Mouse (Mus musculus) CH12.LX (cell line): ENCODE data around the gene 4933424G06Rik.

Source experiments
- CTCF ChIP-seq, 2 experiments: IDR thresholded peaks in 1 of 2; conservative IDR thresholded peaks in 1 of 2; 2 replicates each; pipeline ENCODE4 v1.5.1; 2011 to 2012; ENCODE audit warnings: low read depth in 2 of 2, low read length in 2 of 2, improper control_type of control experiment in 1 of 2, inconsistent platforms in 1 of 2, mild to moderate bottlenecking in 1 of 2, moderate library complexity in 1 of 2
- POLR2A ChIP-seq: IDR thresholded peaks from 2 replicates; pipeline ENCODE4 v1.6.1; 2011; ENCODE audit warnings: low read depth, mild to moderate bottlenecking, improper control_type of control experiment, low read length
- USF1 ChIP-seq: IDR thresholded peaks from 2 replicates; pipeline ENCODE4 v1.6.1; 2014; ENCODE audit warnings: low read depth, mild to moderate bottlenecking, inconsistent platforms, low read length, improper control_type of control experiment

DNA sequence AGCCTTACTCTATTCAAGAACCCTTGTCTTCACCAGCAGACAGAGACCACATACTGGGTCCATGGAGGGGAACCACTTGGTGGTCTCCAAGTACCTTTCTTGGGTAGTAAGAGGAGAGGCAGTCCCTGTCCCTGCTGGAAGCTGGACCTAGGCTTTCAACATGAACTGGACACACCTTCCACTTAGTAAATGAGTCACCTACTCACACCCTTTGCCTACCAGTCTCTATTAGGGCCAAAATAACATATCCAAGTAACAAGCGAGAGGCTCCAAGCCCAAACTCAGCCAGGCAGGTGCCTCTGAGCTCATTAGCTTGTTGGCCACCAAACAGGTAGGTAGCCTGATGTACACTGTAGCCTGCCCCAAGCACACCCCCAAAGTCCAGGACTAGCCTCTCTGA is 1.3 kb upstream of the 4933424G06Rik start:
- no peak for TF ChIP-seq POLR2A
- no peak for TF ChIP-seq CTCF (conservative IDR thresholded peaks at IDR 0.05 in 1 of 2, IDR thresholded peaks at IDR 0.05 in 1 of 2; ENCODE audit: low read depth in 2 of 2, low read length in 2 of 2)
- no peak for TF ChIP-seq USF1
